Mouse (Mus musculus) testis, adult 2 months (tissue): ENCODE measurements at regions not wholly inside any gene's neighbourhood (a gene's known extent, or its start where the extent isn't known, plus 50 kb on each side); places are given as distances from the start of the nearest gene placed in this dataset.

Experiments
- CTCF ChIP-seq: fragments of 200-500 bp; IDR thresholded peaks from 2 replicates; pipeline ENCODE4 v1.5.1; 2012; ENCODE audit warnings: low read depth, mild to moderate bottlenecking, inconsistent platforms, low read length, moderate library complexity; ENCODE audit not compliant: control insufficient read depth, insufficient read depth, insufficient replicate concordance
- POLR2A ChIP-seq: fragments of 200-500 bp; IDR thresholded peaks from 2 replicates; pipeline ENCODE4 v1.6.1; 2012; ENCODE audit warnings: low read depth, mild to moderate bottlenecking, inconsistent platforms, low read length, moderate library complexity; ENCODE audit not compliant: control insufficient read depth

DNA sequence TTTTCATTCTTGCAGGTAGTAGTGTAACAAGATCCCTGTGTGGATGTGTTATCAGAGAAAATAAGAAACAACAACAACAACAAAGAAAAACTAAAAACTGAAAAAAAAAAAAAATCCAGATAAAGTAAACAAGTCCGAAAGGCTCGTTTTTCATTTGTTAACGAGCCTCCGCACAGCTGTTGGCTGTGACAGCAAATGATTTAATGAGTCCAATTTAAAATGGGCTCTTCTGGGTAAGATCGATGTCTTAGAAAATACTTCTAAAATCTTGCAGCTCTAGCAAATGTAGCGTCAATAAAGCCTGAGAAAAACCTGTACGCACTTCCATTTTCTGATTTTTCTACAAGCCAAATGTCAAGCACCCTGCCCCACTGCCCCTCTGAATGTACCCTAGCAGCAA lies 155.8 kb upstream of the Zranb2 start:
- TF ChIP-seq CTCF (no peak), POLR2A (no peak)
